ENCODE assay signal across 10 mouse cellular contexts in genomic region chr9:3025653-3026052, GRCm38 (mm10). TPM values are rescaled to one million over a fixed set of nuclear protein-coding genes. Genes with fewer than 3 reads are reported as not detected.
A peak's percentile ranks its signal among the peaks of the same experiment; 100 is the strongest.
DNase-seq lines count a peak whose midpoint lies in the region.
"Had no signal": no experiment of that assay in that cellular context is flagged by ENCODE, and none has a peak within 500 bp of the region (broad histone marks: within the 10 kb centered on the region; RNA-seq: fewer than 3 reads in every experiment).

No protein-coding gene starts in this region.

- DNase-seq in adrenal gland, postnatal 10 days = peak; percentile 65
- peak; percentile 90 to 94 for DNase-seq in cerebellum, postnatal 4 days (ENCODE audit: low spot score in 2 of 2)
- DNase-seq in heart, adult 8-10 months (ENCODE audit: low spot score) = peak; percentile 84
- DNase-seq in kidney, postnatal 36 days = peak; percentile 43 to 48
- DNase-seq in left cerebral cortex, adult 8-10 months (ENCODE audit: low spot score in 2 of 2) = peak; percentile 40 to 52
- peak; percentile 64 to 67 for DNase-seq in natural killer cell, adult 2 months (ENCODE audit: low spot score in 2 of 2)
- peak; percentile 84 to 86 for DNase-seq in spleen, postnatal 14 days (ENCODE audit: low spot score in 2 of 2)
- DNase-seq in urinary bladder, postnatal 25 days (ENCODE audit: low spot score) = peak; percentile 68

RNA-seq across cellular contexts. Expression of gene Gm10717, which starts 0.4 kb away (rescaled TPM):
- 1 to 10 TPM in 1 of 2 experiments, under 1 TPM in 1; 0.57 to 1.8 TPM for total RNA-seq in adrenal gland, postnatal 10 days (2021)
- total RNA-seq in heart, adult 8-10 months (2022) = under 1 TPM in 1 of 4 experiments, not detected in 3; 0.57 TPM
- total RNA-seq in left cerebral cortex, adult 8-10 months (2022) = under 1 TPM in 1 of 4 experiments, not detected in 3; 0.61 TPM
- total RNA-seq: forebrain, postnatal 0 days had no signal

RNA-seq across cellular contexts. Expression of gene Gm10718, which starts 2.3 kb away (rescaled TPM):
- 1 to 10 TPM; 1.4 to 3.2 TPM for total RNA-seq in adrenal gland, postnatal 10 days (2021)
- 1 to 10 TPM in 3 of 4 experiments, under 1 TPM in 1; 0.50 to 1.4 (median 1.1) TPM for total RNA-seq in heart, adult 8-10 months (2022)
- total RNA-seq in left cerebral cortex, adult 8-10 months (2022) = 1 to 10 TPM in 3 of 4 experiments, under 1 TPM in 1; 0.73 to 3.0 (median 1.5) TPM
- total RNA-seq: forebrain, postnatal 0 days had no signal

RNA-seq across cellular contexts. Expression of gene Gm10719, which starts 8.4 kb away (rescaled TPM):
- 1 to 10 TPM; 1.3 to 1.7 TPM for total RNA-seq in adrenal gland, postnatal 10 days (2021)
- total RNA-seq in heart, adult 8-10 months (2022) = under 1 TPM in 2 of 4 experiments, not detected in 2; 0.47 to 0.52 TPM
- total RNA-seq in left cerebral cortex, adult 8-10 months (2022) = 1 to 10 TPM in 2 of 4 experiments, under 1 TPM in 2; 0.53 to 1.6 (median 1.1) TPM

RNA-seq across cellular contexts. Expression of gene Gm17535, which starts 8.7 kb away (rescaled TPM):
- total RNA-seq in adrenal gland, postnatal 10 days (2021) = not detected
- total RNA-seq in heart, adult 8-10 months (2022) = not detected
- total RNA-seq in left cerebral cortex, adult 8-10 months (2022) = not detected
- total RNA-seq: forebrain, postnatal 0 days; hematopoietic stem cell, adult 5-6 weeks had no signal

RNA-seq across cellular contexts. Expression of gene Gm10720, which starts 10.2 kb away (rescaled TPM):
- total RNA-seq in adrenal gland, postnatal 10 days (2021) = not detected
- total RNA-seq in heart, adult 8-10 months (2022) = not detected
- total RNA-seq in left cerebral cortex, adult 8-10 months (2022) = not detected
- total RNA-seq: forebrain, postnatal 0 days; hematopoietic stem cell, adult 5-6 weeks had no signal

Comparison
In these comparisons a context has a peak if more than half of its experiments do, and no peak if none do; other contexts are left out.
1. Peak in every context shown above with its lines: DNase-seq.